Mouse (Mus musculus) CH12.LX (cell line): ENCODE results near the gene Zfp874a.

ENCODE experiments used
- ETS1 ChIP-seq: conservative IDR thresholded peaks from 2 replicates; pipeline ENCODE4 v1.6.1; 2012; ENCODE audit warnings: low read depth, mild to moderate bottlenecking, inconsistent platforms, low read length, improper control_type of control experiment, moderate library complexity
- MXI1 ChIP-seq: IDR thresholded peaks from 2 replicates; pipeline ENCODE4 v1.6.1; 2011; ENCODE audit warnings: mild to moderate bottlenecking, low read depth, low read length, improper control_type of control experiment
- USF2 ChIP-seq: conservative IDR thresholded peaks from 2 replicates; pipeline ENCODE4 v1.6.1; 2011; ENCODE audit warnings: low read depth, low read length, improper control_type of control experiment

- TF ChIP-seq USF2: no peak
- no peak for TF ChIP-seq MXI1
- TF ChIP-seq ETS1: no peak
These were observed 44.2 kb upstream of the Zfp874a start for GRCm38 (mm10) chr13:67495631-67496030.
